Mouse (Mus musculus): ENCODE measurements at regions not wholly inside any gene's neighbourhood (a gene's known extent, or its start where the extent isn't known, plus 50 kb on each side); places are given as distances from the start of the nearest gene placed in this dataset.

DNA sequence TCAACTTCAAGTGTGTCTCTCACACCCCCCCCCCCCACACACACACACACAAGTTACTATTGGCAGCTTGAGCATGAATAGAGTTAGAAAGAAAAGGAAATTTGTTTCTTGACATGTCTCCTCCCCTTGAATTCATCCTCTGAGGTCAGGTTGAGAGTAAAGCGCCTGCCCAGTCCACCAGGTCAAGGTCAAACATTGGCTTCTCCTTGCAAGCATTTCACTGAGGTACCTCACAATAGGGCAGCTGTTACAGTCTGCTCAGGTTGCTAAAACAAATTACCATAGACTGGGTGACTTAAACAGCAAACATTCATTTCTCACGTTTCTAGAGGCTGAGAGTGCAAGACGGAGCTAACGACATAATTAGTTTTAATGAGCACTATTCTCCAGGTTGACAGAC, 344.2 kb downstream of the Galc start:
- no peak overlapping the region for H3K27ac ChIP-seq (ENCODE audit: control insufficient read depth, insufficient read depth, low read length)
- no peak for DNase-seq
- no peak overlapping the region for H3K4me3 ChIP-seq (ENCODE audit: control insufficient read depth, insufficient read depth, low read length)
- H3K4me1 ChIP-seq (replicated peaks; ENCODE audit: control insufficient read depth, insufficient read depth, low read length): no peaks in the 10 kb centered on the region
- TF ChIP-seq CTCF (IDR thresholded peaks at IDR 0.05; ENCODE audit: borderline replicate concordance, control insufficient read depth, extremely low read depth, insufficient read depth, low read length, poor library complexity) (no peak), POLR2A (IDR thresholded peaks at IDR 0.05; ENCODE audit: control insufficient read depth, extremely low read depth, insufficient read depth, low read length, poor library complexity) (no peak)
- H3K36me3 ChIP-seq (ENCODE audit: control insufficient read depth, insufficient read depth, low read length): no peaks in the 10 kb centered on the region
- no peaks in the 10 kb centered on the region for H3K27me3 ChIP-seq (ENCODE audit: control insufficient read depth, insufficient read depth, low read length)
- 91% methylated on average over 4 of the region's 4 CpGs for WGBS

DNA sequence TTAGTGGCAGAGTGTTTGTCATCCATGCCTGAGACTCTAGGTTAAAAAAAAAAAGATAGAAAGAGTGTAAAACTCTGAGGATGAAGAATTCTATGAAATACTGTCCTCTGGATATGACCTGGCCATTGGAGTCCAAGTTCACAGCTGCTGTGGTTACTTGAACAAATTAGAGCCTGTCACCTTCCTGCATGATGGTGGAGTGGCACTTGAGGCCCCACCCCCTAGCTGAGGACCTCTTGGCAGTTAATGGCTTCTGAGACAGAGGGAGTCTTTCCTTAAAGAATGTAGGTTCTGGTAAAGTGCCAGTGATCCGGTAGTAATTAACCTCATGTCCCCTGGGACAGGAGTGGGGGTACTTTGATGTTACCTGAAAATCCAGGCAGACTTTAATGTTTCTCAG, 346.5 kb downstream of the Galc start:
- WGBS: 82% methylated on average over 1 of the region's 1 CpGs
- no peaks in the 10 kb centered on the region for H3K27me3 ChIP-seq (ENCODE audit: control insufficient read depth, insufficient read depth, low read length)
- no peaks in the 10 kb centered on the region for H3K4me1 ChIP-seq (replicated peaks; ENCODE audit: control insufficient read depth, insufficient read depth, low read length)
- no peak overlapping the region for H3K27ac ChIP-seq (ENCODE audit: control insufficient read depth, insufficient read depth, low read length)
- H3K4me3 ChIP-seq (ENCODE audit: control insufficient read depth, insufficient read depth, low read length): no peak overlapping the region
- TF ChIP-seq CTCF (IDR thresholded peaks at IDR 0.05; ENCODE audit: borderline replicate concordance, control insufficient read depth, extremely low read depth, insufficient read depth, low read length, poor library complexity): no peak
- TF ChIP-seq POLR2A (IDR thresholded peaks at IDR 0.05; ENCODE audit: control insufficient read depth, extremely low read depth, insufficient read depth, low read length, poor library complexity): no peak
- no peaks in the 10 kb centered on the region for H3K36me3 ChIP-seq (ENCODE audit: control insufficient read depth, insufficient read depth, low read length)
- no peak for DNase-seq

DNA sequence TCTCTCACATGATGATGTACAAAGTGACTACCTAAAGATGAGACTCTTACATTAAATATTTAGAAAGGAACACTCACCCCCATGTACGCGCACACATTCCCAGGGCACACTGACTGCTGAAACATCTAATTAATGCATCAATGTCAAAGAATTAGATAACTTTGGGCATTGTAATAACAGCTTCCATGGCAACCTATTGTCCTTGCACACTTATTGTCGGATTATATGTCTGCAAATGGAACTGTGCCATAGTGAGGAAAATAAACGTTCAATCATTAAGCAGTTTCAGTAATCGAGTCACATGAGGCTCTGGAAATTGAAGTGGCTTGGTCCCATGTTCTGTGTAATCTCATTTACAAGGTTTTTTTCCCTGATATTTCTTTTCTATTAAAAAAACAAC, 360.0 kb downstream of the Galc start:
- Histone ChIP-seq H3K36me3 (ENCODE audit: control insufficient read depth, insufficient read depth, low read length) (no peaks in the 10 kb centered on the region), H3K27ac (ENCODE audit: control insufficient read depth, insufficient read depth, low read length) (no peak overlapping the region), H3K4me1 (replicated peaks; ENCODE audit: control insufficient read depth, insufficient read depth, low read length) (no peaks in the 10 kb centered on the region), H3K4me3 (ENCODE audit: control insufficient read depth, insufficient read depth, low read length) (no peak overlapping the region), H3K27me3 (ENCODE audit: control insufficient read depth, insufficient read depth, low read length) (no peaks in the 10 kb centered on the region)
- 94% methylated on average over 5 of the region's 5 CpGs for WGBS
- no peak for DNase-seq
- TF ChIP-seq POLR2A (IDR thresholded peaks at IDR 0.05; ENCODE audit: control insufficient read depth, extremely low read depth, insufficient read depth, low read length, poor library complexity) (no peak), CTCF (IDR thresholded peaks at IDR 0.05; ENCODE audit: borderline replicate concordance, control insufficient read depth, extremely low read depth, insufficient read depth, low read length, poor library complexity) (no peak)

DNA sequence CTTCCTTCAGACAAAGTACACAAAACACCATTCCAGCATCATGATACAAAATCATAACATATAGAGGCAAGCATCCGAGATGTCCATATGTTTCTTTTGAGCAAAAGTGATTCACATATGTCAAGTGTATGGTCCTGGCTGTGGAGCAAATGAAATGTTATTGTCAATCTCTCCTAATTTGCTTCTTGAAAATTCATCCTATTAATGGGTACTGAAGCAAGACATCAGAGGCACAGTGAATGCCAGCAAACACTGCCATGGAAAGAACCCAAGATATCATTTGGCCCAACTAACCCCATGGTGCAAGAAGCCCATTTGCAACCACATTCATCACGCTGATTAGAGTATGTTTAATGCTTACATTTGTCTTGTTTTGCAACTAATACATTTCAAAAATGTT, 361.1 kb downstream of the Galc start:
- Histone ChIP-seq H3K36me3 (ENCODE audit: control insufficient read depth, insufficient read depth, low read length) (no peaks in the 10 kb centered on the region), H3K4me1 (replicated peaks; ENCODE audit: control insufficient read depth, insufficient read depth, low read length) (no peaks in the 10 kb centered on the region), H3K27me3 (ENCODE audit: control insufficient read depth, insufficient read depth, low read length) (no peaks in the 10 kb centered on the region), H3K27ac (ENCODE audit: control insufficient read depth, insufficient read depth, low read length) (no peak overlapping the region), H3K4me3 (ENCODE audit: control insufficient read depth, insufficient read depth, low read length) (no peak overlapping the region)
- 92% methylated on average over 2 of the region's 2 CpGs for WGBS
- TF ChIP-seq CTCF (IDR thresholded peaks at IDR 0.05; ENCODE audit: borderline replicate concordance, control insufficient read depth, extremely low read depth, insufficient read depth, low read length, poor library complexity): no peak
- TF ChIP-seq POLR2A (IDR thresholded peaks at IDR 0.05; ENCODE audit: control insufficient read depth, extremely low read depth, insufficient read depth, low read length, poor library complexity): no peak
- DNase-seq: no peak

DNA sequence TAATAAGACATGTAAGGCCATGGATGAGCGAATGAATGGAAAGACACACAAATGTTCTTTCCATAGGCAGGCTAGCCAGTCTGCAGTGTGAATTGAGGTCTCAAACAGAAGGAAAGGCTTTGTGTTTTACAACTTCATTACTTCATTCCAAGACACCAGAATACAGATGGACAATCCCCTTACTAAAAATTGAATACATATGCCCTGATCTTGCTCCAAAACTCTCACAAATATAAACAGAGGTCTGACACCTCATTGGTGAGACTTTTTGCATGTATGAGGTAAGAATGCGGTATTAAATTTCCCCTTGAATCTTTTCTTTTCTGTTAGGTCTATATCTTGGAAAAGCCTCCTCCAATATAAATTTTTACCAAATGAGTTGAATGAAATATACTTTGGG, 363.3 kb downstream of the Galc start:
- no peaks in the 10 kb centered on the region for H3K27me3 ChIP-seq (ENCODE audit: control insufficient read depth, insufficient read depth, low read length)
- no peaks in the 10 kb centered on the region for H3K4me1 ChIP-seq (replicated peaks; ENCODE audit: control insufficient read depth, insufficient read depth, low read length)
- 92% methylated on average over 2 of the region's 2 CpGs for WGBS
- no peaks in the 10 kb centered on the region for H3K36me3 ChIP-seq (ENCODE audit: control insufficient read depth, insufficient read depth, low read length)
- no peak overlapping the region for H3K4me3 ChIP-seq (ENCODE audit: control insufficient read depth, insufficient read depth, low read length)
- H3K27ac ChIP-seq (ENCODE audit: control insufficient read depth, insufficient read depth, low read length): no peak overlapping the region
- no peak for DNase-seq
- TF ChIP-seq POLR2A (IDR thresholded peaks at IDR 0.05; ENCODE audit: control insufficient read depth, extremely low read depth, insufficient read depth, low read length, poor library complexity): no peak
- no peak for TF ChIP-seq CTCF (IDR thresholded peaks at IDR 0.05; ENCODE audit: borderline replicate concordance, control insufficient read depth, extremely low read depth, insufficient read depth, low read length, poor library complexity)

DNA sequence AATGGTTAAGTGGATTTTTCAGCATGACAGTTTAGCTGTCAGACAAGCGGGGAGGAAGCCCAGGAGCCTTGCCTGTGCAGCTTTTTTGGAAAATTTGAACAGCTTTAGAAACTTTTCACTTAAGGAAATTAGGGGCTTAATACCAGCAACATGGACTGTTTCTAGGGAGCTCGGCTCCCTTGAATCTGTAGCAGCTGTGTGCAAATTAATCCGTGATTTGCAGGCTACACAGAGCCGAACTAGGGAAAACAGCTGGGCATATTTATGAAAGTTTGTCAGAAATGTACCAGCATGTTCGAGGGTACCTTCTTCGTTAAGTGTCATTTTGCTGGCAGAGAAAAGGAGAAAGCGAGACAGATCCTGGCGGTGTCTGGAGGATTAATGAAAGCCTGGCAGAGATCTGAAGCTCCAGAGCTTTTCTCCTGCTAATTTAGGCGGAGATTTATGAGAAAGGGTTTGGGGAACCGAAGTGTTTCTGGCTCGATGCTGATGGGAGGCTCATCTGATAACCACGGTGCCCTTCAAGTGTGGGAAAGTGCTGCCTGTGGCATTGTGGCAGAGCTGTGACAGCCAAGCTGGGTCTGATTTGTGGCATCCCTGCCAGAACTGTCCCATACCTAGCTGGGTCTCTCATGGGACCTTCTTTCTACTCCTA, 370.3 kb downstream of the Galc start:
- DNase-seq: no peak
- Histone ChIP-seq H3K4me3 (ENCODE audit: control insufficient read depth, insufficient read depth, low read length) (no peak overlapping the region), H3K36me3 (ENCODE audit: control insufficient read depth, insufficient read depth, low read length) (no peaks in the 10 kb centered on the region), H3K27me3 (ENCODE audit: control insufficient read depth, insufficient read depth, low read length) (no peaks in the 10 kb centered on the region), H3K27ac (ENCODE audit: control insufficient read depth, insufficient read depth, low read length) (no peak overlapping the region), H3K4me1 (replicated peaks; ENCODE audit: control insufficient read depth, insufficient read depth, low read length) (no peaks in the 10 kb centered on the region)
- TF ChIP-seq POLR2A (IDR thresholded peaks at IDR 0.05; ENCODE audit: control insufficient read depth, extremely low read depth, insufficient read depth, low read length, poor library complexity) (no peak), CTCF (IDR thresholded peaks at IDR 0.05; ENCODE audit: borderline replicate concordance, control insufficient read depth, extremely low read depth, insufficient read depth, low read length, poor library complexity) (no peak)
- 47% methylated on average over 12 of the region's 12 CpGs for WGBS

DNA sequence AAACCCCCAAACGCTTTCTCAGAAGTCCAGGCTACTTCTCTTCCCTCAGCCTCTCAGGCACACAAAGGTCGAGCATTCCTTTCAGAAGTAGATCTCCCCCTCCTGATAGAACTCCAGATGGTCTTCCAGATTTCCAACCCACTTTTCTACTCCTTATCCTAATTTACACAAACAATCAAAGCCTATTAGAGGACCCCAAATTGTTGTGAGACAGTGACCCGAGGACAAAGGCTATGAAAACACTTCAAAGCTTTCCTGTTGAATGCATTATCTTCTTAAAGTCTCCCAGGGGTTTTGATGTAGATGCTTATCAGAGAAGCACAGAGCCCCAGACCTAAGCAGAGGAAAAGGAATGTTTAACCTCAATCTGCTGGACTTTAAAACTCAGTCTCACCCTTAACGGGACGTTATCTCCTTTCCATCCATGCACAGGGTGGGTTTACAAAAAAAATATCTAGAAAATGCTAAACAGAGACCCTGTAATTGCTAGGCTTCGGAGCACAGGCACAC, 370.9 kb downstream of the Galc start:
- no peak for DNase-seq
- no peaks in the 10 kb centered on the region for H3K27me3 ChIP-seq (ENCODE audit: control insufficient read depth, insufficient read depth, low read length)
- H3K27ac ChIP-seq (ENCODE audit: control insufficient read depth, insufficient read depth, low read length): no peak overlapping the region
- no peaks in the 10 kb centered on the region for H3K4me1 ChIP-seq (replicated peaks; ENCODE audit: control insufficient read depth, insufficient read depth, low read length)
- 32% methylated on average over 6 of the region's 6 CpGs for WGBS
- no peak overlapping the region for H3K4me3 ChIP-seq (ENCODE audit: control insufficient read depth, insufficient read depth, low read length)
- H3K36me3 ChIP-seq (ENCODE audit: control insufficient read depth, insufficient read depth, low read length): no peaks in the 10 kb centered on the region
- TF ChIP-seq POLR2A (IDR thresholded peaks at IDR 0.05; ENCODE audit: control insufficient read depth, extremely low read depth, insufficient read depth, low read length, poor library complexity): no peak
- TF ChIP-seq CTCF (IDR thresholded peaks at IDR 0.05; ENCODE audit: borderline replicate concordance, control insufficient read depth, extremely low read depth, insufficient read depth, low read length, poor library complexity): no peak

Measured in thymus, adult 2 months (tissue).